Mouse (Mus musculus) erythroblast, embryonic 14.5 days (primary cell): ENCODE results near the gene Hcfc1. TPM values are rescaled to one million over a fixed set of nuclear protein-coding genes. Genes with fewer than 3 reads are reported as not detected.
A peak's percentile ranks its signal among the peaks of the same experiment; 100 is the strongest.

Experiments used
- H3K27me3 ChIP-seq: 2 replicates; pipeline ENCODE4 v1.6.1; 2012; ENCODE audit warnings: inconsistent platforms; ENCODE audit not compliant: control insufficient read depth
- H3K36me3 ChIP-seq: 2 replicates; pipeline ENCODE4 v1.6.1; 2012; ENCODE audit warnings: mild to moderate bottlenecking, inconsistent platforms; ENCODE audit not compliant: control insufficient read depth
- H3K4me1 ChIP-seq: 2 replicates; pipeline ENCODE4 v1.6.1; 2012; ENCODE audit warnings: inconsistent platforms; ENCODE audit not compliant: control insufficient read depth
- H3K4me3 ChIP-seq: replicated peaks from 2 replicates; pipeline ENCODE3; 2012; ENCODE audit warnings: moderate library complexity, mild to moderate bottlenecking, inconsistent platforms
- H3K9me3 ChIP-seq: 2 replicates; pipeline ENCODE4 v1.6.1; 2012; ENCODE audit warnings: low read length, inconsistent platforms, mixed read lengths; ENCODE audit not compliant: control insufficient read depth
- GATA1 ChIP-seq: IDR thresholded peaks from 2 replicates; pipeline ENCODE4 v1.6.1; 2012; ENCODE audit warnings: low read length, inconsistent platforms, mixed read lengths
- TAL1 ChIP-seq: IDR thresholded peaks from 3 replicates; pipeline ENCODE4 v1.6.1; 2012; ENCODE audit warnings: low read length, inconsistent platforms, mixed read lengths
- polyA plus RNA-seq: library from polyadenylated mRNA; stranded (reverse); fragments of >175 nt; gene quantifications from 2 replicates; pipeline ENCODE4 v1.2.3, GENCODE M21; 2012

Gene Hcfc1
- polyA plus RNA-seq, 1 experiment = 13.7 TPM

DNA sequence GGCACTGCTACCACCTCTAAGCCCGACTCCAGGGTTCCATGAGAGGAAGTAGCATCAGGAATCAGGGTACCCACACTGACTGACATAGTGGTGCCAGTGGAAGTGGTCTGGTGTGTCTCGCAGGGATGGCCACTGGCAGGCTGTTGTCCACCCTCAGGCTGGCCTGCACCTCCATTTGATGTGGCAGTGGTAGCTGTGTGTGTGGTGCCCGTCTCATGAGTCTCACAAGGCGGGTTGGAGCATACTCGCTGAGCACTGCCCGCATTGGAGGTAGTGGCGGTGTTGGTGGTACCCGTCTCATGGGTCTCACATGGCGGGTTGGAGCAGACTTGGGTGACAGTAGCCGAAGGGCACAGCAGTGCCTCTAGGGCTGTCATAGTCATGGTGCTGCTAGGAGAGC, 16.8 kb downstream of the Hcfc1 start:
- TF ChIP-seq TAL1 (no peak), GATA1 (no peak)
- H3K4me3 ChIP-seq = no peak overlapping the region
- peaks cover 100% of the 10 kb centered on the region for H3K36me3 ChIP-seq
- peaks cover 3% of the 10 kb centered on the region; the same call in 1 of the 2 replicates for H3K9me3 ChIP-seq
- H3K27me3 ChIP-seq = peaks cover 4% of the 10 kb centered on the region; the same call in 1 of the 2 replicates
- peaks cover 6% of the 10 kb centered on the region for H3K4me1 ChIP-seq

DNA sequence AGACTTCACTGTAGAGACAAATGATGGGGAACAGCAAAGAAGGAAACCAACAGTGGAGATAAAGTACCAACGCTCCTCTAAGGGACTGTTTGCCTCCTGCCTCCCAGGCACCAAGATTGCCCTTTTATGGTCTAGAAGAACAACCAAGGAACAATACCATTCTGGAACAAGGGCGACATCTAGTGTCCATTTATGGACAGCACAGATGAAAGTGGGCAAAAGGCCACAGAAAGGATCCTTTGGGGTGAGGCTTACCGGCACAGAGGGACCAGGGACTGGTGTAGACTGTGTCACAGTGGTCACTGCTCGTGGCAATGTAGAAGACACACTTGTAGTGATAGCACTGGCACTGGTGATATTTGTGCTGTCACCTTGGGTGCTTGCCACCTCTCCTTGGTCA, 17.5 kb downstream of the Hcfc1 start:
- H3K4me1 ChIP-seq = peaks cover 6% of the 10 kb centered on the region
- H3K9me3 ChIP-seq = peaks cover 3% of the 10 kb centered on the region; the same call in 1 of the 2 replicates
- peaks cover 100% of the 10 kb centered on the region for H3K36me3 ChIP-seq
- H3K27me3 ChIP-seq = peaks cover 4% of the 10 kb centered on the region; the same call in 1 of the 2 replicates
- TF ChIP-seq TAL1 (no peak), GATA1 (no peak)
- H3K4me3 ChIP-seq = no peak overlapping the region

DNA sequence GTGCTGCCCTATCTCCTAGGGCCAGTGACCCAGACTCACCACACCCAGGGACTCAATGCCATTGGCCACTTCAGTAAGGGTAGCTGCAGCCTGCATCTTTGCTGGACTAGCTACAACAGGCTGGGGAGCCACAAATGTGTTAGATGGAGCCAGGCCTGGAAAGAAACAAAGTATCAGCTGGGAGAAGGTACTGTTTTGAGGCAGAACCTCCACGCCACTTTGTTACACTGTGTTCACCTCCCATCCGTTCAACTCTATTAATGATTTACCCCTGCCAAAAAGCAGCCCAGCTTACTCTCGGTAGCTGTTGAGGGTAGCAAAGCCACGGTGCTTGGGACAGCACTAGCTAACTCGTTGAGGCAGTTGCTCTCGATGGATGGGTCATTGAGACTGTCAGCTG, 19.3 kb downstream of the Hcfc1 start:
- Histone ChIP-seq H3K9me3 (no peaks in the 10 kb centered on the region), H3K4me1 (peaks cover 6% of the 10 kb centered on the region), H3K36me3 (peaks cover 100% of the 10 kb centered on the region), H3K27me3 (peaks cover 4% of the 10 kb centered on the region; the same call in 1 of the 2 replicates), H3K4me3 (no peak overlapping the region)
- TF ChIP-seq TAL1 (no peak), GATA1 (no peak)

DNA sequence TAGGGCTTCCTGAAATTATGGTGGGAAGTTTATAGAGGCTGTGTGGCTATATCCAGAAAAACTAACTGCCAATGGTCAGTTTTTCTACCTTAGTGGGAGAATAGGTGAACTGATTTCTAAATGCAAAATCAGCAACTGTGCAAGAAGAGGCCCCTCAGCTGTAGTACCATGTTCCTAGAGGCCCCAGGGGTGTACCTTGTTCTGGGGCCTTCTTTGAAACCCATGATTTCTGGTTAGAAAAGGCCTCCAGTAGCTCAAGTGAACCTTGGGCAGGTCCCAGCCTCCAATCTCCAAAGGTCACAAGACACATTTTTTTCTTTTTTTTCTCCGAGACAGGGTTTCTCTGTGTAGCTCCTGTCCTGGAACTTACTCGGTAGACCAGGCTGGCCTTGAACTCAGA, 23.9 kb downstream of the Hcfc1 start:
- H3K36me3 ChIP-seq = peaks cover 69% of the 10 kb centered on the region

GRCm38 (mm10) chrX:73941860-73942259, 24.3 kb downstream of the Hcfc1 start:
- H3K4me3 ChIP-seq = no peak overlapping the region
- peaks cover 65% of the 10 kb centered on the region for H3K36me3 ChIP-seq
- H3K4me1 ChIP-seq = no peaks in the 10 kb centered on the region; the same call in 1 of the 2 replicates
- TF ChIP-seq GATA1 = no peak
- TF ChIP-seq TAL1 = no peak
- H3K9me3 ChIP-seq = no peaks in the 10 kb centered on the region
- no peaks in the 10 kb centered on the region for H3K27me3 ChIP-seq

More for the DNA sequence above, 23.9 kb downstream of the Hcfc1 start:
- Histone ChIP-seq H3K4me3 (no peak overlapping the region), H3K4me1 (peaks cover 3% of the 10 kb centered on the region), H3K9me3 (no peaks in the 10 kb centered on the region), H3K27me3 (no peaks in the 10 kb centered on the region; the same call in 1 of the 2 replicates)
- TF ChIP-seq TAL1 = no peak
- no peak for TF ChIP-seq GATA1

- Histone ChIP-seq H3K27me3 (no peaks in the 10 kb centered on the region), H3K9me3 (no peaks in the 10 kb centered on the region), H3K36me3 (no peaks in the 10 kb centered on the region), H3K4me1 (peaks cover 37% of the 10 kb centered on the region), H3K4me3 (no peak overlapping the region)
- TF ChIP-seq GATA1 (no peak), TAL1 (no peak)
Observed at GRCm38 (mm10) chrX:73931871-73932270, 34.3 kb downstream of the Hcfc1 start.

GRCm38 (mm10) chrX:73930402-73931062, 35.6 kb downstream of the Hcfc1 start, which contains the start of gene Renbp:
Gene Renbp, minus strand, starts transcription at chrX:73930850.
- Histone ChIP-seq H3K9me3 (no peaks in the 10 kb centered on the region), H3K27me3 (no peaks in the 10 kb centered on the region), H3K4me1 (peaks cover 37% of the 10 kb centered on the region), H3K36me3 (no peaks in the 10 kb centered on the region), H3K4me3 (peak within 1 kb of the TSS; percentile 51)
- no peak for TF ChIP-seq TAL1
- no peak for TF ChIP-seq GATA1

- Histone ChIP-seq H3K4me3 (peak overlapping the region; percentile 83), H3K36me3 (peaks cover 26% of the 10 kb centered on the region), H3K9me3 (peaks cover 8% of the 10 kb centered on the region; the same call in 1 of the 2 replicates), H3K4me1 (peaks cover 28% of the 10 kb centered on the region), H3K27me3 (peaks cover 4% of the 10 kb centered on the region; the same call in 1 of the 2 replicates)
- TF ChIP-seq GATA1 = no peak
- no peak for TF ChIP-seq TAL1
Observed at GRCm38 (mm10) chrX:73922550-73922882, 43.6 kb downstream of the Hcfc1 start.

DNA sequence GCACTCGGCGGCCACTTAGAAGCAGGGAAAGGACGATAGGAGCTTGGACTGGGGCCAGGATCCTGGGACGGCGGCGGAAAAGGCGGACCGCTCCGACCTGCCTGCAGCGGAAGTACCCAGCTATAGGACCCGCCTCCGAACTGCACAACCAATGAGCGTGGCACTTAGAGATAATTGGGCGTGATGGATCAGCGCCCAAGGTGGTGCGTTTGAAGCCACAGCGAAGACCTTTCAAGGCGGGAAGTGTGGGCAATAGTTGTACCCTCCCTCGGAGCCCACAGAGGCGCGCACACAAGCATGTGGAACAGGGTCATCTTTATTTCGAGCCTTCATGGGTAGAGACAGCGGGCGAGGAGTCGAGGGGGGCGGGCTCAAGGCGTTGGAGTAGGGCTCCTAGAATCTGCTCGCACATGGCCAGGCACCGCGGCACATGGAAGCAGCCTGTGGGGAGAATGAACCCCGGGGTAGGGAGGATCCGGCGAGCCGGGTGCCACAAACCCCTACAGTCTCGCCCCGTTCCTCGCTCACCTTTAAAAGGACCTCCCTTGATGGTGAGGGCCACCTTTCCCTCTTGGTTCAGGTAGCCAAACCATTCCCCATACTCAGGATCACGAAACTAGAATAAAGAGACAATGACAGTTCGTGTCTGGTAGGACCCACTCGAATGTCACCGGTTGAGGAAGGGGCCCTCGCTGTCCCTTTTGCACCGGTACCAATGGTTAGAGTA, 44.2 kb downstream of the Hcfc1 start, which contains the start of the genes Arhgap4 and Naa10:
Gene Arhgap4 (minus strand): TSS at position 48 of the 727 bp plus-strand sequence.
Gene Naa10 (minus strand): TSS at position 122 of the 727 bp plus-strand sequence.
- Histone ChIP-seq H3K9me3 (peaks cover 8% of the 10 kb centered on the region; the same call in 1 of the 2 replicates), H3K4me3 (peak within 1 kb of the TSS; percentile 83), H3K4me1 (peaks cover 29% of the 10 kb centered on the region), H3K36me3 (peaks cover 32% of the 10 kb centered on the region), H3K27me3 (peaks cover 4% of the 10 kb centered on the region; the same call in 1 of the 2 replicates)
- TF ChIP-seq TAL1 (no peak), GATA1 (no peak)
